Mouse (Mus musculus) myocyte (in vitro differentiated cells): ENCODE measurements around the gene Fam172a. TPM values are rescaled to one million over a fixed set of nuclear protein-coding genes. Genes with fewer than 3 reads are reported as not detected.
"Not testable (repeated sequence)": the region's sequence is repeated elsewhere in the genome, so short reads cannot be mapped to it uniquely, and the experiment has no call there.

ENCODE experiments used
- H3K27me3 ChIP-seq: one replicate; pipeline ENCODE4 v1.6.1; 2011; ENCODE audit not compliant: control insufficient read depth, insufficient read depth, insufficient read length
- H3K36me3 ChIP-seq: one replicate; pipeline ENCODE4 v1.6.1; 2011; ENCODE audit not compliant: control insufficient read depth, insufficient read depth
- H3K4me2 ChIP-seq: one replicate; pipeline ENCODE4 v1.6.1; 2011; ENCODE audit warnings: low read depth, control low read depth
- H3K4me3 ChIP-seq: one replicate; pipeline ENCODE4 v1.5.1; 2011; ENCODE audit warnings: mild to moderate bottlenecking, control low read depth, moderate library complexity
- H3K79me2 ChIP-seq: one replicate; pipeline ENCODE4 v1.6.1; 2011; ENCODE audit not compliant: control insufficient read depth, insufficient read depth
- H3ac ChIP-seq: one replicate; pipeline ENCODE4 v1.6.1; 2011; ENCODE audit not compliant: control insufficient read depth, insufficient read length
- CEBPB ChIP-seq: IDR thresholded peaks from 2 replicates; pipeline ENCODE4 v1.6.1; 2011; ENCODE audit warnings: mild to moderate bottlenecking, moderate library complexity; ENCODE audit not compliant: poor library complexity, insufficient read depth, severe bottlenecking
- E2F4 ChIP-seq: IDR thresholded peaks from one replicate; pipeline ENCODE4 v1.6.1; 2011; ENCODE audit warnings: mild to moderate bottlenecking, control low read depth, moderate library complexity; ENCODE audit not compliant: insufficient read depth
- MAX ChIP-seq: IDR thresholded peaks from one replicate; pipeline ENCODE4 v1.6.1; 2011; ENCODE audit warnings: low read depth, mild to moderate bottlenecking, control low read depth
- MYOD1 ChIP-seq, 3 experiments: IDR thresholded peaks; one replicate each; pipeline ENCODE4 v1.6.1; 2011; ENCODE audit warnings: control low read depth in 2 of 3, low read depth in 2 of 3, mild to moderate bottlenecking in 2 of 3, moderate library complexity in 1 of 3; ENCODE audit not compliant: insufficient read length in 2 of 3, control insufficient read depth in 1 of 3
- MYOG ChIP-seq, 3 experiments: IDR thresholded peaks; one replicate each; pipeline ENCODE4 v1.6.1; 2011; ENCODE audit warnings: control low read depth in 2 of 3, low read depth in 2 of 3, mild to moderate bottlenecking in 2 of 3; ENCODE audit not compliant: insufficient read length in 2 of 3, control insufficient read depth in 1 of 3, insufficient read depth in 1 of 3
- POLR2A ChIP-seq: IDR thresholded peaks from one replicate; pipeline ENCODE4 v1.6.1; 2011; ENCODE audit warnings: low read depth, mild to moderate bottlenecking, control low read depth, moderate library complexity; ENCODE audit not compliant: insufficient read length
- POLR2AphosphoS2 ChIP-seq: IDR thresholded peaks from one replicate; pipeline ENCODE4 v1.6.1; 2011; ENCODE audit warnings: low read depth, control low read depth; ENCODE audit not compliant: insufficient read length
- REST ChIP-seq: IDR thresholded peaks from one replicate; pipeline ENCODE4 v1.6.1; 2011; ENCODE audit warnings: mild to moderate bottlenecking, control low read depth, moderate library complexity; ENCODE audit not compliant: insufficient read depth, insufficient read length
- SRF ChIP-seq: IDR thresholded peaks from one replicate; pipeline ENCODE4 v1.6.1; 2011; ENCODE audit warnings: low read depth; ENCODE audit not compliant: control insufficient read depth, insufficient read length
- TCF12 ChIP-seq: IDR thresholded peaks from one replicate; pipeline ENCODE4 v1.6.1; 2011; ENCODE audit warnings: mild to moderate bottlenecking, control low read depth; ENCODE audit not compliant: poor library complexity, insufficient read depth, severe bottlenecking
- TCF3 ChIP-seq: IDR thresholded peaks from one replicate; pipeline ENCODE4 v1.6.1; 2011; ENCODE audit warnings: low read depth, control low read depth; ENCODE audit not compliant: insufficient read length
- USF1 ChIP-seq: IDR thresholded peaks from one replicate; pipeline ENCODE4 v1.6.1; 2011; ENCODE audit warnings: low read depth, mild to moderate bottlenecking, control low read depth, moderate library complexity
- polyA plus RNA-seq: library from polyadenylated mRNA; unstranded; fragments of >200 nt; fragmentation: generic; extraction: Trizol; gene quantifications from one replicate; pipeline ENCODE4 v1.2.1, GENCODE M21; 2012; ENCODE audit warnings: missing spikeins

Fam172a gene
- polyA plus RNA-seq, 1 experiment: 6.5 TPM

DNA sequence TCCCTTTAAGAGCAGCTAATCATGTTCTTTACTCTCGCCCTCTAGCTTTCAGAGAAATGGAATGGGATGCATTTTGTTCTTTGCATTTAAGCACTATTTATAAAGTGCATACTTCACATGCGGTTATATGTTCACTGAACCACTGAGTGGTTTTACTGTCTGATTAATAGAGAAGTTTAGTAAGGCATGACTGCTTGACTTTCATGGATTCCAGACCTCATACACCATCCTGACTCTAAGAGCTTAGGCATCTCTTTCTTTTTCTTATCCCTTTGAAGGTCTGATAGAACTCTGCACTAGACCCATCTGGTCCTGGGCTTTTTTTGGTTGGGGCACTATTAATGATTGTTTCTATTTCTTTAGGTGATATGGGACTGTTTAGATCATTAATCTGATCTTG, 75.8 kb downstream of the Fam172a start:
- Histone ChIP-seq H3K27me3 (no peaks in the 10 kb centered on the region), H3ac (no peak overlapping the region), H3K4me2 (no peak overlapping the region), H3K4me3 (no peak overlapping the region), H3K79me2 (no peaks in the 10 kb centered on the region), H3K36me3 (no peaks in the 10 kb centered on the region)
- no peak for TF ChIP-seq REST
- TF ChIP-seq SRF: no peak
- TF ChIP-seq E2F4: no peak
- no peak for TF ChIP-seq POLR2AphosphoS2
- no peak for TF ChIP-seq POLR2A
- no peak for TF ChIP-seq TCF12
- TF ChIP-seq CEBPB: no peak
- no peak for TF ChIP-seq USF1
- TF ChIP-seq MYOG (IDR thresholded peaks at IDR 0.05; ENCODE audit: control insufficient read depth in 1 of 3, insufficient read depth in 1 of 3, insufficient read length in 2 of 3, low read depth in 2 of 3): no peak
- TF ChIP-seq TCF3: no peak
- TF ChIP-seq MYOD1 (IDR thresholded peaks at IDR 0.05; ENCODE audit: control insufficient read depth in 1 of 3, insufficient read length in 2 of 3, low read depth in 2 of 3): no peak
- TF ChIP-seq MAX: no peak

DNA sequence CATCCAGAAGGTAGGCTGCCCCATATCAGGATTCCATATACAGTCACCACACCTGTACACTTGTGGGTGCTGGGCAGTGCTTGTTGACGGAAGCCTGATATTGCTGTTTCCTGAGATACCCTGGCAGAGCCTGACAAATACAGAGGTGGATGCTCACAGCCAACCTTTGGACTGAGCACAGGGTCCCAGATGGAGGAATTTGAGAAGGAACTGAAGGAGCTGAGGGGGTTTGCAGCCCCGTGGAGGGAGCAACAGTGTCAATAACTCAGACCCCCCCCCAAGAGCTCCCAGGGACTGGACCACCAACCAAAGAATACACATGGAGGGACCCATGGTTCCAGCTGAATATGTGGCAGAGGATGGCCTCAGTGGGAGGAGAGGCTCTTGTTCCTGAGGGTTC, 105.5 kb downstream of the Fam172a start:
- H3K27me3 ChIP-seq, H3K36me3 ChIP-seq, H3K79me2 ChIP-seq, H3K4me3 ChIP-seq, H3ac ChIP-seq, H3K4me2 ChIP-seq: not testable (repeated sequence)

GRCm38 (mm10) chr13:77810449-77810848, 108.6 kb downstream of the Fam172a start:
- H3K4me2 ChIP-seq: no peak overlapping the region
- H3K27me3 ChIP-seq: no peaks in the 10 kb centered on the region
- no peak overlapping the region for H3ac ChIP-seq
- peaks cover 6% of the 10 kb centered on the region for H3K36me3 ChIP-seq
- TF ChIP-seq TCF12 (no peak), POLR2AphosphoS2 (no peak), REST (no peak), MYOG (IDR thresholded peaks at IDR 0.05; ENCODE audit: control insufficient read depth in 1 of 3, insufficient read depth in 1 of 3, insufficient read length in 2 of 3, low read depth in 2 of 3) (no peak), TCF3 (no peak), MYOD1 (IDR thresholded peaks at IDR 0.05; ENCODE audit: control insufficient read depth in 1 of 3, insufficient read length in 2 of 3, low read depth in 2 of 3) (no peak), SRF (no peak), CEBPB (no peak)
- no peak overlapping the region for H3K4me3 ChIP-seq
- H3K79me2 ChIP-seq: no peaks in the 10 kb centered on the region

DNA sequence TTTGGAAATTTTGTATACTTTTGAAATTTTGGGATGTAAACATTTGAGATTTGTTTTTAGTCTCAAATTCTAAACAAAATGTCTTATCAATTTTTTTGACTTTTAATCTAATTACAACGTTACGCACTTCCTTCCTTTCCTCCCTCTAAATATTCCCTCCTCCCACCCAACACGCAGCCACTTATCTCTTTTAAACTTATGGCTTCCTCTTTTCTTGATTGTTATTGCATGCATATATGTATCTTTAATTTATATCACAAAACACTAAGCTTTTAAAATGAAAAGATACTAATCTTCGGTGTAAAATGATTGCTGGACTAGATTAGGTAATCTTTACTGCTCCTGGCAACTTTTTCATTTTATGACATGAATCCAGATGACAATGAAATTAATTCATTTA, 124.3 kb downstream of the Fam172a start:
- no peaks in the 10 kb centered on the region for H3K27me3 ChIP-seq
- no peaks in the 10 kb centered on the region for H3K36me3 ChIP-seq
- no peak overlapping the region for H3ac ChIP-seq
- no peak overlapping the region for H3K4me3 ChIP-seq
- H3K4me2 ChIP-seq: no peak overlapping the region
- TF ChIP-seq TCF3: no peak
- TF ChIP-seq MYOD1 (IDR thresholded peaks at IDR 0.05; ENCODE audit: control insufficient read depth in 1 of 3, insufficient read length in 2 of 3, low read depth in 2 of 3): no peak
- TF ChIP-seq USF1: no peak
- no peak for TF ChIP-seq SRF
- TF ChIP-seq POLR2A: no peak
- TF ChIP-seq E2F4: no peak
- no peak for TF ChIP-seq REST
- no peak for TF ChIP-seq CEBPB
- TF ChIP-seq TCF12: no peak
- no peak for TF ChIP-seq MAX
- TF ChIP-seq MYOG (IDR thresholded peaks at IDR 0.05; ENCODE audit: control insufficient read depth in 1 of 3, insufficient read depth in 1 of 3, insufficient read length in 2 of 3, low read depth in 2 of 3): no peak
- TF ChIP-seq POLR2AphosphoS2: no peak
- no peaks in the 10 kb centered on the region for H3K79me2 ChIP-seq

GRCm38 (mm10) chr13:77843017-77843654, 141.3 kb downstream of the Fam172a start:
- no peak overlapping the region for H3K4me2 ChIP-seq
- no peaks in the 10 kb centered on the region for H3K27me3 ChIP-seq
- TF ChIP-seq CEBPB (no peak), TCF12 (no peak), USF1 (no peak), E2F4 (no peak), POLR2A (no peak), SRF (no peak), MYOD1 (IDR thresholded peaks at IDR 0.05; ENCODE audit: control insufficient read depth in 1 of 3, insufficient read length in 2 of 3, low read depth in 2 of 3) (no peak), TCF3 (no peak), MYOG (IDR thresholded peaks at IDR 0.05; ENCODE audit: control insufficient read depth in 1 of 3, insufficient read depth in 1 of 3, insufficient read length in 2 of 3, low read depth in 2 of 3) (no peak), POLR2AphosphoS2 (no peak), MAX (no peak), REST (no peak)
- H3ac ChIP-seq: no peak overlapping the region
- H3K36me3 ChIP-seq: no peaks in the 10 kb centered on the region
- H3K79me2 ChIP-seq: no peaks in the 10 kb centered on the region
- no peak overlapping the region for H3K4me3 ChIP-seq
